Mouse (Mus musculus) erythroblast, embryonic 14.5 days (primary cell): ENCODE results near the gene Grik1.

Experiments used
- GATA1 ChIP-seq: IDR thresholded peaks from 2 replicates; pipeline ENCODE4 v1.6.1; 2012; ENCODE audit warnings: low read length, inconsistent platforms, mixed read lengths
- TAL1 ChIP-seq: IDR thresholded peaks from 3 replicates; pipeline ENCODE4 v1.6.1; 2012; ENCODE audit warnings: low read length, inconsistent platforms, mixed read lengths

DNA sequence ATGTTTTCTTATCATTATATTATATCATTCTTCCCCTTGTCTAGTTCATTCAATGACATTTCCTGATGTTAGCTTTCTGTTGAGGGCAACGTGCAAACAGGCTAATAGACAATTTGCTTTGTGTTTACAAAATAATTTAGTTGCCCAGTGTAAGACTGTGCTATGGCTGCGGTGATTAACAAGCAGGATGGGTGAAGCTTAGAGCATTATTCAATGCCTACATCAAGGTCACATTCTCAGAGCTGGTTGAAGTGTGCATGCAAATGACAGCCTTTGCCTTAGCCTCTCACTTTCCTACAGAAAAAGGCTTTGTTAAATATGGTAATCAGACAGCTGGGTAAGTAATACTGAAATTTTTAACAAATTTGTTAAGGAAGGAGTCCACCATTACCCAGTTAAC lies 438.5 kb downstream of the Grik1 start:
- TF ChIP-seq GATA1 (no peak), TAL1 (no peak)
